Mouse (Mus musculus) large intestine, adult 2 months (tissue): ENCODE measurements at regions not wholly inside any gene's neighbourhood (a gene's known extent, or its start where the extent isn't known, plus 50 kb on each side); places are given as distances from the start of the nearest gene placed in this dataset.

Source experiments
- DNase-seq: peaks from one replicate; pipeline ENCODE4 v3.0.0-alpha.2; 2012; ENCODE audit warnings: low read depth, low spot score
- WGBS: fragments of 180-500 bp; shearing (Covaris S2); methylation state at CpG from one replicate; pipeline ENCODE4 v1.1.7; 2018; 5-methylcytosine and 5-hydroxymethylcytosine counted together

GRCm38 (mm10) chr8:47769452-47769851 lies 52.5 kb upstream of the Cldn24 start:
- 83% methylated on average over 5 of the region's 5 CpGs for WGBS

DNA sequence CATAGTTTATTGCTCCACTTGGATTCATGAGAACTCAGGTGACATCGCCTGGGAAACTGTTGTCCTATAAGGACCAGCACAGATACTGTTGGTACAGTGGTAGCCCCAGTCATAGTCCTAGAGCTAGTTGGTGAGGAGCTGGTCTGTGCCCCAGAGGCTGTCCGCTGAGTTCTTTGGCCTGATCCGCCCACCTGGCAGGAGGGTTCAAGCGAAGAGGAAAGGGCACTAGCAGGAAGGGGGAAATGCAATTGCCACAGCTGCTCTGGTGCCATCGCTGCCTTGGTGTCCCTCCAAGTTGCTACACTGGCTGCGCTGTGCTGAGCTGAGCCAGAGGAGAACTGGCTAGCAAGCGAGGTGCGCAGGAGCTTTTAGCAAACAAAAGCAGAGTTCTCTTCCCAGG lies 53.2 kb upstream of the Cldn24 start:
- DNase-seq = no peak
- 87% methylated on average over 8 of the region's 8 CpGs for WGBS

More at GRCm38 (mm10) chr8:47769452-47769851, 52.5 kb upstream of the Cldn24 start:
- no peak for DNase-seq

DNA sequence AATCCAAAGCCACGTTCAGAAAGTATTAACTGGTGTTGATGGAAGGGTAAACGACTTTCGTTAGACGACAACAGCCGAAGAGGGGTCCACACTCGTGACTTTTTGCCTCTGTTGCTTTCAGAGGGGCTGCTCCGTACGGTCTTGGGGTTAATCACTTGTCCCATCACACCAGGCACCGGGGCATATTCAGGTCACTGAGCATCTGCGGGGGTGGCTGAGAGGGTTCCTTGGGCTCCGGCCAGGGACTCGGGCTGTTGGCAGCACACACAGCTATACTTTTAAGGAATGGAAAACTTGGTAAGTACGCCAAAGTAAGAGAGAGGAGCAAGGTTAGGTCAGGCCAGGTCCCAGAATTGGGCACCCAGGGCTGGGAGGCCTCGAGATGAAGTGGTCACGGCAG lies 50.7 kb upstream of the Cdkn2aip start:
- WGBS = 27% methylated on average over 15 of the region's 15 CpGs
- no peak for DNase-seq

DNA sequence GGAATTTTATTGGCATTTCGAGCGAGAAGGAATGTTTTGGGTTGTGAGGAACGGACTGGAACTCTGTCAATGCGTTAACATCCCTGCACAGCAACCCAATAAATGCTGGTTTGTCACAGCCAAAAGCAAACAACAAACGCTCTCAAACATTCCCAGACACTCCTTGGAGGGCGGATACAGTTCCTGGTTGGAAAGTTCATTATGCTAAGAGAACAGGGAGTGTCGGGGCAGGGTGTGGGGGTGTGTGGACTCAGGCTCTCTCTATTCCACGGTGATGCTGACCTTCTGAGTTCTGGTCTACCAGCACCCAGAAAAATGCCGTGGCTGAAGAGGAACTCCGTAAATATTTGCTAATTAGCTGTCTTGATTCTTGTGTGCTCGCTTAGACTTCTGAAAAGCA lies 50.3 kb upstream of the Cdkn2aip start:
- 14% methylated on average over 11 of the region's 11 CpGs for WGBS
- DNase-seq = peak; percentile 76
